Mouse (Mus musculus) C2C12 (cell line): Measurements from ENCODE around the gene Ccl5.

ENCODE experiments used
- CEBPB ChIP-seq: IDR thresholded peaks from one replicate; pipeline ENCODE4 v1.6.1; 2011; ENCODE audit warnings: low read depth, mild to moderate bottlenecking, control low read depth, moderate library complexity
- CTCF ChIP-seq: IDR thresholded peaks from one replicate; pipeline ENCODE4 v1.5.1; 2011; ENCODE audit not compliant: control insufficient read depth, insufficient read depth, insufficient read length
- FOSL1 ChIP-seq: IDR thresholded peaks from one replicate; pipeline ENCODE4 v1.8.0; 2011; ENCODE audit warnings: mild to moderate bottlenecking, low read length; ENCODE audit not compliant: poor library complexity, insufficient read depth, severe bottlenecking
- MAX ChIP-seq: IDR thresholded peaks from one replicate; pipeline ENCODE4 v1.6.1; 2011; ENCODE audit warnings: mild to moderate bottlenecking, control low read depth
- MYOD1 ChIP-seq: IDR thresholded peaks from one replicate; pipeline ENCODE4 v1.6.1; 2011; ENCODE audit warnings: low read depth; ENCODE audit not compliant: control insufficient read depth, insufficient read length
- MYOG ChIP-seq: IDR thresholded peaks from one replicate; pipeline ENCODE4 v1.6.1; 2011; ENCODE audit not compliant: control insufficient read depth, insufficient read length; ENCODE audit errors: extremely low read depth
- USF1 ChIP-seq: IDR thresholded peaks from one replicate; pipeline ENCODE4 v1.6.1; 2011; ENCODE audit warnings: low read depth, mild to moderate bottlenecking, control low read depth, moderate library complexity

- no peak for TF ChIP-seq USF1
- no peak for TF ChIP-seq CTCF
- no peak for TF ChIP-seq MYOG
- TF ChIP-seq MYOD1 = no peak
- no peak for TF ChIP-seq MAX
- no peak for TF ChIP-seq FOSL1
- no peak for TF ChIP-seq CEBPB
Observed at GRCm38 (mm10) chr11:83572223-83572622, 41.9 kb upstream of the Ccl5 start.
